ENCODE assay signal across 8 mouse cellular contexts in genomic region chr4:34614630-34615094, GRCm38 (mm10). TPM values are rescaled to one million over a fixed set of nuclear protein-coding genes. Genes with fewer than 3 reads are reported as not detected.
DNase-seq lines count a peak whose midpoint lies in the region; ATAC-seq and TF ChIP-seq lines count a peak whose summit lies in the region.

Gene Orc3, minus strand, starts transcription at chr4:34614944.
Gene Rars2, plus strand, starts transcription at chr4:34614957.

- peak; percentile 96 to 99 for ATAC-seq in hematopoietic stem cell, adult 5-6 weeks (replicated peaks in 1 of 2; ENCODE audit: insufficient read depth in 1 of 2, low FRiP score in 2 of 2, low TSS enrichment in 1 of 2, low read depth in 1 of 2, poor library complexity in 2 of 2, severe bottlenecking in 2 of 2)
- ATAC-seq in lung, embryonic 16.5 days (ENCODE audit: low read depth): peak; percentile 99

- H3K9ac ChIP-seq in MEL (ENCODE audit: control insufficient read depth, low read depth, low read length, poor library complexity, severe bottlenecking): peak within 1 kb of the TSS; percentile 93
- H3K9ac ChIP-seq in lung, embryonic 16.5 days (ENCODE audit: low read length): peak within 1 kb of the TSS; percentile 94

- peak within 1 kb of the TSS; percentile 64 for H3K4me2 ChIP-seq in lung, embryonic 16.5 days (ENCODE audit: low read depth, low read length)

- TF ChIP-seq RAD21 in MEL (IDR thresholded peaks at IDR 0.05; ENCODE audit: low read depth, low read length): no peak

- H3K27me3 ChIP-seq in MEL (ENCODE audit: control insufficient read depth in 1 of 2, insufficient read depth in 2 of 2, low read length in 2 of 2): no peaks in the 10 kb centered on the region
- H3K27me3 ChIP-seq in cerebellum, adult 2 months (ENCODE audit: control insufficient read depth, insufficient read depth, low read length): no peaks in the 10 kb centered on the region
- H3K27me3 ChIP-seq in lung, embryonic 16.5 days (ENCODE audit: control insufficient read depth, insufficient read depth, low read depth, low read length): no peaks in the 10 kb centered on the region

- peak within 1 kb of the TSS; percentile 72 for H3K27ac ChIP-seq in MEL (ENCODE audit: control insufficient read depth, low read depth, low read length)
- H3K27ac ChIP-seq in cerebellum, adult 2 months (ENCODE audit: insufficient read depth, low read length): peak within 1 kb of the TSS; percentile 84
- H3K27ac ChIP-seq in lung, embryonic 16.5 days (ENCODE audit: low read length): peak within 1 kb of the TSS; percentile 92

- H3K79me2 ChIP-seq in MEL (ENCODE audit: control insufficient read depth, insufficient read depth, low read length, poor library complexity): peaks cover 32% of the 10 kb centered on the region

- under 1% methylated on average over 42 of the region's 42 CpGs for WGBS in cerebellum, adult 2 months
- WGBS in lung, embryonic 16.5 days: under 1% methylated on average over 38 of the region's 42 CpGs

- DNase-seq in MEL (ENCODE audit: low read depth, low spot score): peak; percentile 95
- DNase-seq in cerebellum, adult 2 months: peak; percentile 94 to 95
- peak; percentile 86 for DNase-seq in forelimb bud, embryonic 11.5 days (ENCODE audit: low read depth, low spot score)
- DNase-seq in layer of hippocampus, adult 9-10 months (ENCODE audit: low spot score): peak; percentile 77
- DNase-seq in ovary, postnatal 10 days (ENCODE audit: low spot score): peak; percentile 81
- peak; percentile 81 to 88 for DNase-seq in thymus, postnatal 10 days (ENCODE audit: low spot score in 2 of 2)

- TF ChIP-seq POLR2A in MEL (IDR thresholded peaks at IDR 0.05; ENCODE audit: control insufficient read depth in 1 of 2, insufficient read depth in 1 of 2, low read depth in 1 of 2, low read length in 2 of 2, poor library complexity in 1 of 2): peak; percentile 80 to 89
- TF ChIP-seq POLR2A in cerebellum, adult 2 months (IDR thresholded peaks at IDR 0.05; ENCODE audit: borderline replicate concordance, insufficient read depth, low read length): peak; percentile 94

- H3K9me3 ChIP-seq in MEL (replicated peaks; ENCODE audit: insufficient read depth, low read length): no peaks in the 10 kb centered on the region
- H3K9me3 ChIP-seq in lung, embryonic 16.5 days (ENCODE audit: control insufficient read depth, low read length): no peaks in the 10 kb centered on the region

- no peak for TF ChIP-seq EP300 in MEL (IDR thresholded peaks at IDR 0.05; ENCODE audit: low read depth in 1 of 2, low read length in 2 of 2)

- 0 out of 6 replicates have a peak, but pooled peaks of 1 of the 3 experiments have one; percentile 2 for TF ChIP-seq CTCF in MEL (IDR thresholded peaks at IDR 0.05 in 2 of 3, conservative IDR thresholded peaks at IDR 0.05 in 1 of 3; ENCODE audit: control insufficient read depth in 1 of 3, insufficient read depth in 1 of 3, low read depth in 2 of 3, low read length in 3 of 3, poor library complexity in 1 of 3, severe bottlenecking in 1 of 3)
- TF ChIP-seq CTCF in cerebellum, adult 2 months (IDR thresholded peaks at IDR 0.05; ENCODE audit: borderline replicate concordance, insufficient read depth, low read depth, low read length): no peak

- peaks cover 5 to 13% of the 10 kb centered on the region in 2 experiments for H3K36me3 ChIP-seq in MEL (ENCODE audit: control insufficient read depth in 1 of 2, insufficient read depth in 2 of 2, low read length in 2 of 2)
- H3K36me3 ChIP-seq in lung, embryonic 16.5 days (ENCODE audit: control insufficient read depth, insufficient read depth, low read length): no peaks in the 10 kb centered on the region

- peaks cover 3 to 9% of the 10 kb centered on the region in 2 experiments; a peak in 3 of 4 replicates for H3K4me1 ChIP-seq in MEL (ENCODE audit: control insufficient read depth in 1 of 2, insufficient read depth in 2 of 2, low read length in 2 of 2)
- peaks cover 4% of the 10 kb centered on the region for H3K4me1 ChIP-seq in cerebellum, adult 2 months (ENCODE audit: control insufficient read depth, insufficient read depth, low read length)
- peaks cover 15% of the 10 kb centered on the region for H3K4me1 ChIP-seq in lung, embryonic 16.5 days (replicated peaks; ENCODE audit: control insufficient read depth, insufficient read depth, low read length)

- H3K4me3 ChIP-seq in MEL (ENCODE audit: control insufficient read depth in 1 of 2, insufficient read depth in 1 of 2, low read depth in 2 of 2, low read length in 2 of 2): peak within 1 kb of the TSS; percentile 86 to 95
- peak within 1 kb of the TSS; percentile 76 for H3K4me3 ChIP-seq in cerebellum, adult 2 months (replicated peaks; ENCODE audit: insufficient read depth, low read depth, low read length)
- peak within 1 kb of the TSS; percentile 89 for H3K4me3 ChIP-seq in lung, embryonic 16.5 days (ENCODE audit: low read length)

TF ChIP-seq in MEL, 35 proteins besides CTCF, POLR2A, EP300 and RAD21:
- TF ChIP-seq POLR2AphosphoS2 (IDR thresholded peaks at IDR 0.05; ENCODE audit: low read length): peak; percentile 93
- peak; percentile 90 for TF ChIP-seq HCFC1 (IDR thresholded peaks at IDR 0.05; ENCODE audit: low read depth, low read length)
- peak; percentile 94 for TF ChIP-seq ELF1 (IDR thresholded peaks at IDR 0.05; ENCODE audit: low read depth, low read length)
- TF ChIP-seq TBP (IDR thresholded peaks at IDR 0.05; ENCODE audit: low read depth, low read length): peak; percentile 84
- TF ChIP-seq ZKSCAN1 (IDR thresholded peaks at IDR 0.05; ENCODE audit: low read depth, low read length): no peak
- TF ChIP-seq ETS1 (IDR thresholded peaks at IDR 0.05; ENCODE audit: low read depth, low read length): no peak
- peak; percentile 71; the same call in 1 of the 2 replicates for TF ChIP-seq ZMIZ1 (IDR thresholded peaks at IDR 0.05; ENCODE audit: low read depth, low read length)
- TF ChIP-seq NRF1 (IDR thresholded peaks at IDR 0.05; ENCODE audit: insufficient read depth, low read depth, low read length, poor library complexity, severe bottlenecking): peak; percentile 88
- TF ChIP-seq NELFE (IDR thresholded peaks at IDR 0.05; ENCODE audit: low read depth, low read length): peak; percentile 94
- TF ChIP-seq CHD1 (IDR thresholded peaks at IDR 0.05; ENCODE audit: low read depth, low read length): peak; percentile 86; the same call in 1 of the 2 replicates
- no peak for TF ChIP-seq USF1 (IDR thresholded peaks at IDR 0.05; ENCODE audit: low read depth, low read length)
- TF ChIP-seq SIN3A (IDR thresholded peaks at IDR 0.05; ENCODE audit: low read length): peak; percentile 93
- peak; percentile 82 for TF ChIP-seq MAX (IDR thresholded peaks at IDR 0.05; ENCODE audit: low read length)
- TF ChIP-seq CHD2 (IDR thresholded peaks at IDR 0.05; ENCODE audit: low read length): no peak
- peak; percentile 91 for TF ChIP-seq MYC (IDR thresholded peaks at IDR 0.05; ENCODE audit: low read depth, low read length)
- TF ChIP-seq MEF2A (IDR thresholded peaks at IDR 0.05; ENCODE audit: extremely low read depth, insufficient replicate concordance, low read depth, low read length, poor library complexity, severe bottlenecking): no peak
- TF ChIP-seq TAL1 (IDR thresholded peaks at IDR 0.05; ENCODE audit: low read length): no peak
- peak; percentile 96 for TF ChIP-seq MXI1 (IDR thresholded peaks at IDR 0.05; ENCODE audit: low read depth, low read length)
- TF ChIP-seq GABPA (IDR thresholded peaks at IDR 0.05; ENCODE audit: low read depth, low read length): no peak
- no peak; the same call in 1 of the 2 replicates for TF ChIP-seq RCOR1 (IDR thresholded peaks at IDR 0.05; ENCODE audit: low read depth, low read length)
- TF ChIP-seq BHLHE40 (IDR thresholded peaks at IDR 0.05; ENCODE audit: borderline replicate concordance, low read depth, low read length): no peak
- peak; percentile 73; the same call in 1 of the 2 replicates for TF ChIP-seq E2F4 (IDR thresholded peaks at IDR 0.05; ENCODE audit: borderline replicate concordance, low read depth, low read length)
- peak; percentile 79 for TF ChIP-seq TCF12 (IDR thresholded peaks at IDR 0.05; ENCODE audit: low read depth, low read length)

RNA-seq across cellular contexts. Expression of gene Orc3, which starts in this region (rescaled TPM):
- total RNA-seq in MEL (2012; rRNA removed): 48.0 and 54.5 TPM in 2 replicates
- 10 to 100 TPM in 1 of 2 experiments, not detected in 1; 74.2 TPM for polyA plus RNA-seq in MEL (2012; ENCODE audit: insufficient read depth in 1 of 2, insufficient read length in 2 of 2, low read depth in 1 of 2, low replicate concordance in 2 of 2, missing spikeins in 1 of 2)
- polyA plus RNA-seq in cerebellum, adult 2 months (2012; rRNA removed): 44.2 and 49.3 TPM in 2 replicates
- total RNA-seq in hematopoietic stem cell, adult 5-6 weeks (2017): 107 and 116 TPM in 2 replicates
- polyA plus RNA-seq in lung, embryonic 16.5 days (2015; fragmentation: Nextera tagmentation; extraction: Ambion mirVana): 84.9 TPM in 2 replicates

RNA-seq across cellular contexts. Expression of gene Rars2, which starts in this region (rescaled TPM):
- total RNA-seq in MEL (2012; rRNA removed): 45.3 and 47.7 TPM in 2 replicates
- polyA plus RNA-seq in MEL (2012; ENCODE audit: insufficient read depth in 1 of 2, insufficient read length in 2 of 2, low read depth in 1 of 2, low replicate concordance in 2 of 2, missing spikeins in 1 of 2): 10 to 100 TPM in 1 of 2 experiments, not detected in 1; 60.3 TPM
- polyA plus RNA-seq in cerebellum, adult 2 months (2012; rRNA removed): 29.2 and 29.9 TPM in 2 replicates
- 38.9 and 40.3 TPM in 2 replicates for total RNA-seq in hematopoietic stem cell, adult 5-6 weeks (2017)
- 58.5 and 59.2 TPM in 2 replicates for polyA plus RNA-seq in lung, embryonic 16.5 days (2015; fragmentation: Nextera tagmentation; extraction: Ambion mirVana)

Comparison
In these comparisons a context has a peak if more than half of its experiments do, and no peak if none do; other contexts are left out.
1. Peak in every context shown above with its lines: DNase-seq, ATAC-seq, H3K4me3 ChIP-seq and H3K27ac ChIP-seq.